Mouse (Mus musculus) heart, postnatal 14 days (tissue): Measurements from ENCODE around the gene Ccdc12. TPM values are rescaled to one million over a fixed set of nuclear protein-coding genes. Genes with fewer than 3 reads are reported as not detected.

ENCODE experiments used
- DNase-seq, 2 experiments: peaks; one replicate each; pipeline ENCODE4 v3.0.0; 2021 to 2022
- intact Hi-C: fragments of 180-260 bp; cut with DNase I; formaldehyde crosslinking; loops from one replicate; pipeline ENCODE4 v1.15.1; 2025
- total RNA-seq, 2 experiments: library from RNA; stranded (reverse); gene quantifications; 2 replicates each; pipeline ENCODE4 v1.2.3; 2021

The Ccdc12 gene
- total RNA-seq, 2 experiments from 2014 or later, result 65.4 to 68.1 TPM

GRCm38 (mm10) chr9:110642812-110643524, 13.3 kb upstream of the Ccdc12 start:
- intact Hi-C loops, result no loop called here
- DNase-seq, result no peak

DNA sequence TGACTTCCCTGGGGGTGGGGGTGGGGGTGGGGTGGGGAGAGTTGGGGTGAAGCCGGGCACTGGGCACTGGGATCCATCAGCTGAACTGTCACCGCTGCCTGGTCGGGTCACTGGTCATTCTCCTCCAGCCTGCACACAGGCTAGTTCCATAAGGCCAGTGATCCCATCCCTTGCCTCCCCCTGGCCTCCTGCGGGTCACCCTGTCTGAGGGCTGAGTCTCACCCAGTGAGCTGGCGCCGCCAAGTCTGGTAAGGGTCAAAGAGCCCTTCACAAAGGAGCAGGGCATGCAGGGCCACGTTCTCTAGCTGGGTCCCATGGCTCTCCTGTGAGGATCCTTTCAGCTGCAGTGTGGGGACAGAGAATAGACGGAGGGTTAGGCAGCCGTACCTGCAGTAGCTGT, 12.5 kb upstream of the Ccdc12 start:
- intact Hi-C loops, result no loop called here
- no peak for DNase-seq

DNA sequence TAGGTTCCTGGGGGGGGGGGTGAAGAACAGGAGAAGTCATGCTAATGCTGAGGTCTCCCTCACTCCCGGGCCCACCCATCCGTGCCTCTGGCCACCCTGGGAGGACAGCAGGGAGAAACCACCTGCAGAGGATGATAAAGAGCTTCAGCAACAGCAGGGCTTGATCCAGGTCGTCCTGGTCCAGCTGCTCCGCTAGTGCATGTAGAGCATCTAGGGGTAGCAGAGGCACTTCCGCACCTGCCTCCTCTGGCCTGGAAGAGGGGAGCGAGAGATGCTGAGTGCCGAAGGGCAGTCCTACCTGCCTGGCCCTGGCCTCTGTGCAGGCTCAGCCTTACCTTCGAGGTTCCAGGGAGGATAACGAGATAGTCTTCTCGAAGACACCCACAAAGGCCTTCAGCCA, 12.0 kb upstream of the Ccdc12 start:
- intact Hi-C loops, result no loop called here
- DNase-seq, result no peak

- intact Hi-C loops, result no loop called here
- DNase-seq, result no peak
Observed at GRCm38 (mm10) chr9:110645219-110645618, 11.1 kb upstream of the Ccdc12 start.

DNA sequence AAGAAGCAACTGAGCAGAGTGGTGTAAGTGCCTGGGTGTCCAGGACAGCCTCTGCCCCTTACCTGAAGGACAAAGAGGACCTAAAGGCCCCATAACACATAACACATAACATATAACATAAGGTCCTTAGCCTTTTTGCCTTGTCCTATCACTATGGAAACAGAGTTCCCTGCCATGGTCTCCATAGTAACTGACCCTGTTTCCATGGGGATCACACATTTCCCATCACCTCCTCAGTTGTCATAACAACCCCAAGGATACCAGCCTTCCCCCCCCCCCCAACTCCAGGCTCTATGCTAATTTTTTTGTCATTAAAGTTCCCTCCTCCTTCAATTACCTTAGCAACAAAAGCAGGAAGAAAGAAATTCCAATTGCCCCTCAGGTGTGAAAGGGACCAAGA, 6.5 kb upstream of the Ccdc12 start:
- intact Hi-C loops, result no loop called here
- DNase-seq, result no peak

DNA sequence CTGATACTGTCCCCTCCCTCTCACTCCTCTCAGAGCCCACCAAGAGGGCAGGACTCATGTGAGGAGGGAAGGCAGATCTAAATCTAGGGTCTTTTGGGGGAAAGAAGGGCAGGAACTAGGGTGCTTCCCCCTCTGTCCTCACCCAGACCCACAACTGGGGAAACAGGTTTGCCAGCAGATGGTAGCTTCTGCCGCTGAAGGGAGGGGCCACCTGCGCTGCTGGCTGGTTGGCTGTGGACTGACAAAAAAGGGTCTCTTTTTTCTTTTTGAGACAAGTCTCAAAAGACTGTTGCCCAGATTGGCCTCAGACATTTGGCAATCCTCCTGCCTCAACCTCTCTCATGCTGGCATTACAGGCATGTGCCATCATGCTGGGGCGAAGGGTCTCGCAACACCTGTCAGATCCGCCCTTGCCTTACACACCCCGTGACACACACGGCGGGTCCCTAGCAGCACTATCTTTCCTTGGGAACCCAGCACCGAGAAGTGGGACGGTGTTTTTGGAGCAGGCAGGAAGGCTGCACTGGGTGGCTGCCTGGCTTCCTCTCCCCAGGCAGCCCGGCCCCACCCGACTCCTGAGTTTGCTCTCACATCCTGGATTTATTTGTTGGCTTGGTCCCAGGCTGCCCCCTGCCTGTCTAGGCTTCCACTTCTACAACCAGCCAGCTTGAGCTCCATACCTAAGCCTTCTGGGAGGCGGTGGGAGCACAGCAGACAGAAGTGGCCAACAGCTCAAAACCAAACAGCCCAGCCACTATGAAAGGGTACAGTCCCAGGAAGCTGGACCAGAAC, 4.2 kb upstream of the Ccdc12 start:
- DNase-seq, result peak; percentile 44 to 63
- intact Hi-C loops, result no loop called here

GRCm38 (mm10) chr9:110652963-110653654, 3.2 kb upstream of the Ccdc12 start:
- intact Hi-C loops, result no loop called here
- no peak for DNase-seq

DNA sequence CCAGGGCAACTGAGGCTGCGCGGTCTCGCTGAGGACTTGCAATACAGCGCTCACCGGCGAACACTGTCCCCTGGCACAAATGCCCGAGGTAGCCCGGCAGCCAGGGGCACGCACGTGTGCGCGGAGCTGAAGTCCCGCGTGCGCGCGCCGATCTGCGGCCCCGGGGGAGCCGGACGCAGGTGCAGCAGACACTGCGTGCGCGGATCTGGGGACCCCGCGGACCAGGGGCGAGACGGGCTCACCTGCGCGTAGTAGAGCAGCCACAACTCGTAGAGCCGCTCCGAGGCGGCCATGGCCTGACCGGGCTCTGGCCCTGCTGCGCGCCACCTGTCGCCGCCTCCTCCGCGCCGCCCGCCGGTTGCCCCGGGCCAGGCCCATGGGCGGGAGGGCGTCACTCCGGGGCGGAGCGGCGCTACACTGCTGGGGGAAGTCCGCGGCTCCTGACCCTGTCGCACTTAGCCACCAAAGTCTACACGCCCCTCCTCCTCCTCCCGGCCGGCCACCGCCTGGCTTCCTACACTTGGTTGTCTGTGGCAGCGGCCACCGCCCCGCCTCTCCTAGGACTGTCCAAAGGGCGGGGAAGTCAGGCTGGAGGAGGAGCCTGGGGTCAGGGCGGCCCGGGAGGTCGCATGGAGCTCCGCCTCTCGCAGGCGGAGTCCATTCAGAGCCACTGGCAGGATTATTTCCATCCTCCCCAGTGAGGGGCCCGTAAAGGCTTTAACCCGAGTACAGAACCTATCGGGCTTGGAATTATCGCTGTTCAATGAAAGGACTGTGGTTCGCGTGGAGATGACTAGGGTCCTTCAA, 2.4 kb upstream of the Ccdc12 start, which contains the start of gene Nbeal2:
Gene Nbeal2, minus strand, starts transcription at position 507 of the 807 bp plus-strand sequence.
- DNase-seq, result peak; percentile 94
- intact Hi-C loops, result no loop called here

DNA sequence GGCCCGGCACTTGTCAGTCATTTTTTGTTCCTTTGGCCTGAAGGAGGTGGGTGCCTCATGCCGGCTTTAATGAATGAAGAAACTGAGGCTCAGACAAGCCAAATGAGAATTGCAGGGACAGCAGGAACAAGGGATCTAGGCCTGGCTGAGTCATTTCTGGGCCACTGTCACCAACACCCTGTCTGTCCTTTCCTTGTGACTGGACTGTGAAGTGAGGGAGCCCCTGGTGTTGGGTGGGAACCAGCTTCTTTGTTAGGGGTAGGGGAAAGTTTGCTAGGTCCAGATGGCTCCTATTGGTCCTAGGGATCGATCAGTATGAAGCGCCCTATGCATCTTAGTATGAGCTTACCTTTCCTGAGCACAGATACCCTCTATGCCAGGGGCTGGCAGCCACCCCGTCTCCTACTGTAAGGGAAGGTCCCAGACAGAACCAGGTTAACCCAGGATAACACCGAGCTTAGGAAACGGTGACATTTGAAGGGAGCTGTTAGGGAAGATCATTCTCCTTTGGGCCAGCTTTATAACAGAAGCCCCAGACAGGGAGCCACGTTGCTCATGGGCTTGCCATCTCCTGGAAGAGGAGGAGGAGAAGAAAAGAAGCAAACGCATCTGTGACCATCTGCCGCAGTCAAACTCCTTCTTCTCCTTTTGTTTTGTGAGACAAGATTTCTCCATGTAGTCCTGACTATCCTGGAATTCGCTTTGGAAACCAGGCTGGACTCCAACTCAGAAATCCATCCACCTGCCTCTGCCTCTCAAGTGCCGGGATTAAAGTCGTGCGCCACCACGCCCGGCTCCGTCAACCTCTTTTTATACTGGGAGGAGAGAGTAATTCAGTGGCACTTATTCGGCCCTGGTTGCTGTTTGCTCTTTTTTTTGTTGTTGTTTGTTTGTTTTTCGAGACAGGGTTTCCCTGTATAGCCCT, 1.3 kb upstream of the Ccdc12 start:
- intact Hi-C loops, result no loop called here
- no peak for DNase-seq

DNA sequence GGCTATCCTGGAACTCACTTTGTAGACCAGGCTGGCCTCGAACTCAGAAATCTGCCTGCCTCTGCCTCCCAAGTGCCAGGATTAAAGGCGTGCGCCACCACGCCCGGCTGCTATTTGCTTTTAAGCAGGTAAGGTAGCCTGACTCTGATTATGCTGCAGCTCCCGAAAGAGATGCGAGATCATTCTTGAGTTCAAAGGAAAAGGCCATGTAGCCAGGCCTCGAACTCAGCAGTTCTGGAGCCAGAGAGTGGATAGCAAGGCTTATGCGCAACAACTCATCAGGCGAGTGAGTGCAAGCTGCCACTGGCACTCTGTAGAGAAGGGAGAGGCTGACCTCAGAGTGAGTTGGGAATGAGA, 674 bp upstream of the Ccdc12 start:
- DNase-seq, result no peak
- intact Hi-C loops, result no loop called here

DNA sequence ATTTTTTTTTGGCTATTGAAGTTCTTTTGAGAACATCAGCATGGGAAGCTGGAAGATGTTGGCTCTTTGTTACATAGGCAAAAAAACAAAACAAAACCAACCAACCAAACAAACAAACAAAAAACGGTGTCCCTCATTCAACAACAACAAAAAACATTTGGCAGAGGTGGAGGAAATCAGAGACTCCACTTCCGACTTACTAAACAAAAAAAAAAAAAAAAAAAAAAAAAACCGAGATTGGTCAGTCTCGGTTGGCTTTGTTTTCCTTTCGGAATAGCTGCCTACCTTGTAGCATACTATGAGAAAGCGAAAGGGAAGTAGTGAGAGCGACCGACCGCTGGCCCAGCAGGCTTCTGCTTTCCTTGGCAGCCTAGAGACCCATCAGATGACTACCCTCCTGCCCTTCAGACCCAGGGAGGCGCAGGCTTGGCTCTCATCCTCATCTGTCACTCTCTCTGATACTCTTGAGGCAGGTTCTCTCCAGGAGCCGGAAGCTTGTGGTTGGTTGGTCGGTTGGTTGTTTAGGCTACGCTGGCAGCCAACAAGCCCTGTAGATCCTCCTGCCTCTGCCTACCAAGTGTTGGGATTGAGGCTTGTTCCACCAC, 1.3 kb downstream of the Ccdc12 start:
- intact Hi-C loops, result loop anchor here (2.0 kb wide), 1 partner anchor 15 kb away; no protein-coding TSS in a partner anchor
- peak; percentile 48 to 52 for DNase-seq

DNA sequence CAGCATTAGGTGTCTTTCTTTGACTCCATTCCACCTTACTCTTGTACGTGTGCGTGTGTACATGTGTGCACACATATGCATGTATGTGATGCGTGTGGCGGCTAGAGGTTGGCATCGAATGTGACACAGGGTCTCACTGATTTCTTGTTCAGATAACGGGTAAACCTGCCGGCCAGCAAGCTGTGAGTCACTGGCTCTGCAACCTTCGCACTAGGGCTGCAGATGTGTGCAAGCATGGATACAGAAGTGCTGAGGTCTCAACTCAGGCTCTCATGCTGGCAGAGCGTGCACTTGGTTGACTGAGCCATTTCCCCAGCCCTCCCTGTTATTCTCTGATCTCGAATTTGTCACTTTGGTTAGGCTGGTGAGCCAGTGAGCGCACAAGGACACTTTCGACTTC, 3.2 kb downstream of the Ccdc12 start:
- intact Hi-C loops, result loop anchor here (2.0 kb wide), 1 partner anchor 13 kb away; no protein-coding TSS in a partner anchor

GRCm38 (mm10) chr9:110660208-110660607, 3.9 kb downstream of the Ccdc12 start:
- no peak for DNase-seq
- intact Hi-C loops, result no loop called here

More for the DNA sequence above, 3.2 kb downstream of the Ccdc12 start:
- no peak for DNase-seq

DNA sequence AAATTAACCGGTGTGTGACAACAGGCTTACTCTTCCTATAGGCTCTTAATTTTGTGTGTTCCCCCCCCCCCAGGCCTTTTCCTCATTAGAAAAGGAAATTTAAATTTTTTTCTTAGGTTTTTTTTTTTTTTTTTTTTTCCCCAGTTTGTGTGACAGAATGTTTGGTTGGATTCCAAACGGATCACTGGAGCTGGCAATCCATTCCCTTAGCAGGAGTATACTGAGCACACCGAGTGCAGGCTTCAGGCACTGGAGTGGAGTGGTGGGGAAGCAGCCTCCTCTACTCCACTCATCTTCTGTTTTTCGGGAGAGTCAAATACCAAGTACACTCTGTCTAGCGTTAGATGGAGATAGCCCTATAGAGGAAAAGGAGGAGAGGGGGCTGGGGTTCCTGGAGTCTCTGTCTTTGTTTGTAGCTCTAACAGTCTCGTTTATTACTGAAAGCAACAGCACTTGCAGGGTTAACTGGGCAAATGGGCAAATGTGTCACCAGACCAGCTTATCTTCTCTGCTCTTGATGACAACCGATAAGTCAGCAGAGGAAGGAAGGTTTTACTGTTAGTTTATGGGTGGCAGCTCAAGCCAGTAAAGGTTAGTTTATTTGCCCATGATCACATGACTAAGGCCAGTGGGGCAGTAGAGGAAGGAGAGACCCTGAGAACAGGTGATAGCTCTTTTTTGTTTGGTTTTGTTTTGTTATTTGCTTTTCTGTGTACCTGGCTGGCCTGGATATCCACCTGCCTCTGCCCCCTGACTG, 4.7 kb downstream of the Ccdc12 start:
- no peak for DNase-seq
- intact Hi-C loops, result no loop called here

GRCm38 (mm10) chr9:110662844-110663243, 6.5 kb downstream of the Ccdc12 start:
- intact Hi-C loops, result no loop called here
- no peak for DNase-seq

DNA sequence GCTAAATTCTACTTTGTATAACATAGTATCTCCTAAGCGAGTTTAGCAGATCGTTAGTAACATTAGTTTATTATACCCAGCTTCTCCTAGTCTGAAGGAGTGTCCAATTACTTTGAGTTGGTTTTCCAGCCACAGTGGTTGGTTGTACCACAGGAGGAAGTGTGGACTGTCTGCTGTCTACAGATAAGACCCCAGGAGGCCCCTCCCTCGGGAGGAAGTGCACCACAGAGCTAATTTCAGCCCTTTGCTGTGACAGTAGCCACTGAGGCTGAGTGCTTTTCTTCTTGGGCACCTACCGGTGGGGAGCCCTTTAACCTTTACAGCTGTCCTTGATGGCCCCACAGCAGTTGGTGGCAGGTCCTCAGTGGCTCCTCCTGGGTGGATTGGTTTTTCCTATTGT, 9.6 kb downstream of the Ccdc12 start:
- intact Hi-C loops, result no loop called here

GRCm38 (mm10) chr9:110666374-110666773, 10.1 kb downstream of the Ccdc12 start:
- DNase-seq, result no peak

More for the DNA sequence above, 9.6 kb downstream of the Ccdc12 start:
- DNase-seq, result peak; percentile 48 to 54

GRCm38 (mm10) chr9:110667219-110667836, 11.0 kb downstream of the Ccdc12 start:
- intact Hi-C loops, result no loop called here
- no peak for DNase-seq

More at GRCm38 (mm10) chr9:110666374-110666773, 10.1 kb downstream of the Ccdc12 start:
- intact Hi-C loops, result no loop called here
